8 mouse cellular contexts compared by ENCODE assay signal in genomic region chr11:120800061-120800904, GRCm38 (mm10). TPM values are rescaled to one million over a fixed set of nuclear protein-coding genes. Genes with fewer than 3 reads are reported as not detected.
DNase-seq lines count a peak whose midpoint lies in the region; ATAC-seq lines count a peak whose summit lies in the region.

No protein-coding gene starts in this region.

- peak; percentile 83 for ATAC-seq in megakaryocyte-erythroid progenitor cell, adult 5-6 weeks (replicated peaks; ENCODE audit: low FRiP score, low TSS enrichment, poor library complexity, severe bottlenecking)

- intact Hi-C loops in gastrocnemius, postnatal 14 days (cut with DNase I; ENCODE audit: low total_unique reads): no loop called here
- intact Hi-C loops in left cerebral cortex, postnatal 14 days (cut with DNase I): loop anchor here (1.0 kb wide), 1 partner anchor 80 kb away; no protein-coding TSS in a partner anchor

- DNase-seq in adrenal gland, adult (ENCODE audit: inconsistent age in 2 of 2, low spot score in 1 of 2): peak; percentile 92 to 98
- DNase-seq in embryo, embryonic 10.5 days (ENCODE audit: low spot score): peak; percentile 96
- peak; percentile 91 for DNase-seq in gastrocnemius, postnatal 14 days
- DNase-seq in induced T-regulatory cell, adult 2 months (ENCODE audit: low read depth): peak; percentile 91
- DNase-seq in left cerebral cortex, postnatal 14 days (ENCODE audit: low spot score in 2 of 2): peak; percentile 87 to 90
- DNase-seq in right cerebral cortex, postnatal 14 days: peak; percentile 86
- peak; percentile 87 for DNase-seq in urinary bladder, postnatal 25 days (ENCODE audit: low spot score)

RNA-seq across cellular contexts. Expression of gene Dus1l, which starts 4.1 kb away (rescaled TPM):
- total RNA-seq in gastrocnemius, postnatal 14 days (2021): 10 to 100 TPM; 35.2 to 37.4 TPM
- 10 to 100 TPM; 44.2 to 49.0 TPM for total RNA-seq in left cerebral cortex, postnatal 14 days (2021)
- 150 TPM in 2 replicates for total RNA-seq in megakaryocyte-erythroid progenitor cell, adult 5-6 weeks (2014; fragmentation: Nextera tagmentation)
- total RNA-seq in megakaryocyte-erythroid progenitor cell, adult 5-6 weeks (2017): 68.4 and 87.6 TPM in 2 replicates

RNA-seq across cellular contexts. Expression of gene Gps1, which starts 16.2 kb away (rescaled TPM):
- total RNA-seq in gastrocnemius, postnatal 14 days (2021): 10 to 100 TPM; 49.5 to 51.8 TPM
- total RNA-seq in left cerebral cortex, postnatal 14 days (2021): 100 to 1,000 TPM; 141 to 144 TPM
- 107 TPM in 2 replicates for total RNA-seq in megakaryocyte-erythroid progenitor cell, adult 5-6 weeks (2014; fragmentation: Nextera tagmentation)
- total RNA-seq in megakaryocyte-erythroid progenitor cell, adult 5-6 weeks (2017): 103 and 119 TPM in 2 replicates

RNA-seq across cellular contexts. Expression of gene Rfng, which starts 16.3 kb away (rescaled TPM):
- total RNA-seq in gastrocnemius, postnatal 14 days (2021): 1 to 10 TPM; 6.7 to 7.9 TPM
- 10 to 100 TPM; 75.3 to 79.6 TPM for total RNA-seq in left cerebral cortex, postnatal 14 days (2021)
- total RNA-seq in megakaryocyte-erythroid progenitor cell, adult 5-6 weeks (2014; fragmentation: Nextera tagmentation): 43.1 and 47.2 TPM in 2 replicates
- total RNA-seq in megakaryocyte-erythroid progenitor cell, adult 5-6 weeks (2017): 4.8 and 9.5 TPM in 2 replicates

RNA-seq across cellular contexts. Expression of gene Fasn, which starts 24.1 kb away (rescaled TPM):
- 10 to 100 TPM; 13.9 to 19.4 TPM for total RNA-seq in gastrocnemius, postnatal 14 days (2021)
- 100 to 1,000 TPM; 207 to 211 TPM for total RNA-seq in left cerebral cortex, postnatal 14 days (2021)
- total RNA-seq in megakaryocyte-erythroid progenitor cell, adult 5-6 weeks (2014; fragmentation: Nextera tagmentation): 92.0 and 92.3 TPM in 2 replicates
- 27.2 and 34.0 TPM in 2 replicates for total RNA-seq in megakaryocyte-erythroid progenitor cell, adult 5-6 weeks (2017)

RNA-seq across cellular contexts. Expression of gene Hmga1b, which starts 37.7 kb away (rescaled TPM):
- 10 to 100 TPM; 12.4 to 14.6 TPM for total RNA-seq in gastrocnemius, postnatal 14 days (2021)
- 10 to 100 TPM; 25.9 to 30.1 TPM for total RNA-seq in left cerebral cortex, postnatal 14 days (2021)
- total RNA-seq in megakaryocyte-erythroid progenitor cell, adult 5-6 weeks (2014; fragmentation: Nextera tagmentation): 2.5 and 12.0 TPM in 2 replicates
- total RNA-seq in megakaryocyte-erythroid progenitor cell, adult 5-6 weeks (2017): 8.7 and 10.9 TPM in 2 replicates

Comparison
In these comparisons a context has a peak if more than half of its experiments do, and no peak if none do; other contexts are left out.
1. Peak in every context shown above with its lines: DNase-seq and ATAC-seq.